Mouse (Mus musculus): ENCODE measurements around the gene 1700056E22Rik. TPM values are rescaled to one million over a fixed set of nuclear protein-coding genes. Genes with fewer than 3 reads are reported as not detected.

1700056E22Rik gene
- polyA plus RNA-seq, 1 experiment from 2014 or later = 0.50 TPM

DNA sequence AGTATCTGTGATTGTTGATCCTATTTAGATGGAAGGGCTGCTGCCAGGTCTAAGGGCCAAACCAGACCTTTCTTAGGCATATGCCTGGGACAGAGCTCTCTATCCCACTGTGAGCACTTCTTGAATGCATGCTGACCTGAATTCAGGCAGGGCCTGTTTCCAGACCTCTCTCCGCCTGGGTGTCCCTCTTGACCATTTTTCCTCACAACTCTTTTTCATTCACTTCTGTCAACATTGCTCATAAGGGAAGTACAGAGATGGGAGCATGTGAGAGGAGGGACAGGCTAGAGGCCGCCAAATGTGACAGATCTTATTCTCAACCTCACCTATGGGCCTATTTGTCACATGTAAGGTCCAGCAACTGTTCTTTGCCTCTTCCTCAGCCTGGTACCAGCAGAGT is 20.1 kb upstream of the 1700056E22Rik start:
- 77% methylated on average over 2 of the region's 2 CpGs for WGBS (ENCODE audit: insufficient replicate concordance)
- no peak overlapping the region for H3K27ac ChIP-seq (ENCODE audit: low read length)

DNA sequence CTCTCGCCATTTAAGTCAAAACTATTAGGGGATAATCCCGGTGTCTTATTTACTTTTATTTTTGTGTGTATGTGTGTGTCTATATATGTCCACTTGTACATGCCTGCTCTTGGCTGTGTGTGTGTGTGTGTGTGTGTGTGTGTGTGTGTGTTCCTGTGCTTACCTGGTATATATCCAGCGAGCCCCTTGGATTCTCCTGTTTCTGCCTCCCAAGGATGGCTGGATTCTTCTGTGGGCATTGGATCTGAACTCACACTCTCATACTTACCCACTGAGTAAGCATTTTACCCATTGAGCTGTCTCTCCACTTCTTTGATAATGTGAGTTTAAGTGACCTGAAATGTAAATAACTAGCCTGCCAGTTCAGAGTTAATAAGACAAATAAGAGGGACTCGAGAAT is 19.6 kb upstream of the 1700056E22Rik start:
- 65% methylated on average over 4 of the region's 4 CpGs for WGBS (ENCODE audit: insufficient replicate concordance)
- Histone ChIP-seq H3K4me1 (ENCODE audit: control insufficient read depth, low read depth, low read length) (peaks cover 15% of the 10 kb centered on the region), H3K27ac (ENCODE audit: low read length) (no peak overlapping the region; the same call in 1 of the 2 replicates)

More for the DNA sequence above, 20.1 kb upstream of the 1700056E22Rik start:
- H3K36me3 ChIP-seq (ENCODE audit: control insufficient read depth, insufficient read depth) = no peaks in the 10 kb centered on the region
- no peak overlapping the region for H3K4me3 ChIP-seq (ENCODE audit: low read depth, low read length)
- no peaks in the 10 kb centered on the region for H3K27me3 ChIP-seq (ENCODE audit: control insufficient read depth, insufficient read depth, low read depth, low read length)
- peaks cover 10% of the 10 kb centered on the region for H3K4me1 ChIP-seq (ENCODE audit: control insufficient read depth, low read depth, low read length)
- no peak for ATAC-seq (ENCODE audit: low read depth)
- H3K9ac ChIP-seq (ENCODE audit: low read depth, low read length) = no peak overlapping the region
- H3K9me3 ChIP-seq (replicated peaks; ENCODE audit: control insufficient read depth, low read length) = no peaks in the 10 kb centered on the region
- H3K4me2 ChIP-seq (ENCODE audit: low read depth, low read length) = no peak overlapping the region

DNA sequence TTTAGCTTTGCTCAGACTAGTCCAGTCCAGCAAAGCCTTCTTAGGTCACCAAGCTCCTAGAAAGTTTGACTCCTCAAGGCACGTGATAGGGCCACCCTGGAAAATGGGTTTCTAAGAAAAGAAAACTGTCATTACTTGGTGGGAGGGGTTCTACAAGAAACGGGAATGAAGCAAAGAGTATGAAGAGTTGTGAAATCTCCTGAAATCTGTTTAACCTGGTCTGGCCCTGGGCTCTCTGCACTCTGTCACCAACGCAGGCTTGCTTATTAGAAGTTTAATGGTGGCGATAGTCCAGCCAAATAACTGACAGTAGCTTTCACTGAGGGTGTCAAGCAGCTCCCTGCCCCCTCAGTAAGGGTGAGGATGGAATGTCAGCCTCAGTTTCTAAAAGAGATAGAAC is 19.0 kb upstream of the 1700056E22Rik start:
- 27% methylated on average over 4 of the region's 4 CpGs for WGBS (ENCODE audit: insufficient replicate concordance)
- no peak for ATAC-seq (ENCODE audit: low read depth)
- no peak overlapping the region for H3K9ac ChIP-seq (ENCODE audit: low read depth, low read length)
- H3K4me2 ChIP-seq (ENCODE audit: low read depth, low read length) = no peak overlapping the region
- no peaks in the 10 kb centered on the region for H3K36me3 ChIP-seq (ENCODE audit: control insufficient read depth, insufficient read depth)
- peaks cover 15% of the 10 kb centered on the region for H3K4me1 ChIP-seq (ENCODE audit: control insufficient read depth, low read depth, low read length)
- no peaks in the 10 kb centered on the region for H3K9me3 ChIP-seq (replicated peaks; ENCODE audit: control insufficient read depth, low read length)
- H3K4me3 ChIP-seq (ENCODE audit: low read depth, low read length) = no peak overlapping the region
- H3K27ac ChIP-seq (ENCODE audit: low read length) = peak overlapping the region; percentile 29; the same call in 1 of the 2 replicates
- H3K27me3 ChIP-seq (ENCODE audit: control insufficient read depth, insufficient read depth, low read depth, low read length) = no peaks in the 10 kb centered on the region

More for the DNA sequence above, 19.6 kb upstream of the 1700056E22Rik start:
- no peak overlapping the region for H3K4me3 ChIP-seq (ENCODE audit: low read depth, low read length)
- ATAC-seq (ENCODE audit: low read depth) = no peak
- no peak overlapping the region for H3K9ac ChIP-seq (ENCODE audit: low read depth, low read length)
- H3K9me3 ChIP-seq (replicated peaks; ENCODE audit: control insufficient read depth, low read length) = no peaks in the 10 kb centered on the region
- no peaks in the 10 kb centered on the region for H3K27me3 ChIP-seq (ENCODE audit: control insufficient read depth, insufficient read depth, low read depth, low read length)
- H3K36me3 ChIP-seq (ENCODE audit: control insufficient read depth, insufficient read depth) = no peaks in the 10 kb centered on the region
- no peak overlapping the region for H3K4me2 ChIP-seq (ENCODE audit: low read depth, low read length)

DNA sequence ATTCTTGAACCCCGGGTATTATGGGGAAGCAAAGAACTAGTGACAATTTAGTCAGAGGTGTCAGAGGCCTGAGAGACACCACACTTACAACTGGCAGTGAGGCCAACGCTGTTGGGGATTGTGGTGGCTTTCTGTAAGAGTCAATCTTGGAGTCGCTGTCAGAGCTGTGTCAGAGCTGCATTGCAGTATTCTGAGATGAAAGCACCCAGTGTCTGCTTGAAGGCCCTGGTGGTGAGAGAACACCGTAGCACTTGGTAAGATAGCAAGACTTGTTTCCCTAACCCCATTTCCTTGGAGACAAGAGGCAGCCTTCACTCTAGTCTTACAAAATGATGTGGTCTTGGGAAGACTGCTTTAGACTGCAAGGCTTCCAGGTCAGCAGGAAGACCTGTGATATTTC is 18.2 kb upstream of the 1700056E22Rik start:
- Histone ChIP-seq H3K4me3 (ENCODE audit: low read depth, low read length) (no peak overlapping the region), H3K4me2 (ENCODE audit: low read depth, low read length) (no peak overlapping the region), H3K27me3 (ENCODE audit: control insufficient read depth, insufficient read depth, low read depth, low read length) (no peaks in the 10 kb centered on the region), H3K27ac (ENCODE audit: low read length) (no peak overlapping the region), H3K9me3 (replicated peaks; ENCODE audit: control insufficient read depth, low read length) (no peaks in the 10 kb centered on the region), H3K36me3 (ENCODE audit: control insufficient read depth, insufficient read depth) (no peaks in the 10 kb centered on the region), H3K9ac (ENCODE audit: low read depth, low read length) (no peak overlapping the region), H3K4me1 (ENCODE audit: control insufficient read depth, low read depth, low read length) (peaks cover 15% of the 10 kb centered on the region)
- 52% methylated on average over 4 of the region's 4 CpGs for WGBS (ENCODE audit: insufficient replicate concordance)
- ATAC-seq (ENCODE audit: low read depth) = no peak

DNA sequence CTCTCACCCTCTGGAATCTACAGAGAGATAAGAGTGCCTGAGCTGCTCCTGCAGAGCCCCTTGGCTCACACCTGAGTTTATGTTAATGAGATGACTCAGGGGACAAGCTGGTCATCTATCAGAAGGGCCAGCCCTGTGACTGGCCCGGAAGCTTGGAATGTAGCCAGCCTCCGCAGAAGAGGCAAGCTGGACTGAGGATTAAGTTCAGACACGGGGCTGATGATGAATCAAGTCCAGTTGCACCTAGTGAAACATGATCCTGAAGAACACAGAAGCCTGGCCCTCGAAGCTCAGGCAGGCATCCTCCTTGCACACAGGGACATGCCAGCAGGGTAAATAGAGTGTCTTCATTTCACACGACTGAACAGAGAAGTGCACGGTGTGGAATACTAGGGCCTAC is 17.7 kb upstream of the 1700056E22Rik start:
- no peak overlapping the region for H3K27ac ChIP-seq (ENCODE audit: low read length)
- H3K4me2 ChIP-seq (ENCODE audit: low read depth, low read length) = no peak overlapping the region
- H3K9ac ChIP-seq (ENCODE audit: low read depth, low read length) = no peak overlapping the region
- no peaks in the 10 kb centered on the region for H3K27me3 ChIP-seq (ENCODE audit: control insufficient read depth, insufficient read depth, low read depth, low read length)
- H3K4me3 ChIP-seq (ENCODE audit: low read depth, low read length) = no peak overlapping the region
- no peaks in the 10 kb centered on the region for H3K36me3 ChIP-seq (ENCODE audit: control insufficient read depth, insufficient read depth)
- ATAC-seq (ENCODE audit: low read depth) = no peak
- peaks cover 15% of the 10 kb centered on the region for H3K4me1 ChIP-seq (ENCODE audit: control insufficient read depth, low read depth, low read length)
- 47% methylated on average over 6 of the region's 6 CpGs for WGBS (ENCODE audit: insufficient replicate concordance)
- no peaks in the 10 kb centered on the region for H3K9me3 ChIP-seq (replicated peaks; ENCODE audit: control insufficient read depth, low read length)

DNA sequence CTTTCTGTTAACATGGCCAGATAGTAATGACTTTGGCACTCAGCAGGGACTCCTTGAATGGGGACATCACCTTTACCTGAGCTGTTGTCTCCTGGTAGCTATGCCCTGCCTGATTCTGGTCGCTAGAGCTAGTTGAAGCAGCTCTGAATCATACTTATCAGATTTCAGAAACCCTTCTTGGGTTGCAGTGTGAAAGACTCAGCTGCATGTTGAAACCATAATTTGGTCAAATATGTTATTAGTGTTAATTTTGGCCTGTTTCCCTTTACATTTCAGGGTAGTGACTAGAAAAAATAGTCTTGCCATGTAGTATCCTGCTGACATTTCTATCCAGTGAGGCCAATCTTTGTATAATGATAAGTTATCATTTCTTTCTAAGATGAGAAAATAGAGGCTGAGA is 17.2 kb upstream of the 1700056E22Rik start:
- peaks cover 15% of the 10 kb centered on the region for H3K4me1 ChIP-seq (ENCODE audit: control insufficient read depth, low read depth, low read length)
- no peak for ATAC-seq (ENCODE audit: low read depth)
- 64% methylated on average over 1 of the region's 1 CpGs for WGBS (ENCODE audit: insufficient replicate concordance)
- H3K36me3 ChIP-seq (ENCODE audit: control insufficient read depth, insufficient read depth) = no peaks in the 10 kb centered on the region
- H3K9me3 ChIP-seq (replicated peaks; ENCODE audit: control insufficient read depth, low read length) = no peaks in the 10 kb centered on the region
- H3K27me3 ChIP-seq (ENCODE audit: control insufficient read depth, insufficient read depth, low read depth, low read length) = no peaks in the 10 kb centered on the region
- H3K27ac ChIP-seq (ENCODE audit: low read length) = no peak overlapping the region
- no peak overlapping the region for H3K4me3 ChIP-seq (ENCODE audit: low read depth, low read length)
- no peak overlapping the region for H3K9ac ChIP-seq (ENCODE audit: low read depth, low read length)
- no peak overlapping the region for H3K4me2 ChIP-seq (ENCODE audit: low read depth, low read length)

DNA sequence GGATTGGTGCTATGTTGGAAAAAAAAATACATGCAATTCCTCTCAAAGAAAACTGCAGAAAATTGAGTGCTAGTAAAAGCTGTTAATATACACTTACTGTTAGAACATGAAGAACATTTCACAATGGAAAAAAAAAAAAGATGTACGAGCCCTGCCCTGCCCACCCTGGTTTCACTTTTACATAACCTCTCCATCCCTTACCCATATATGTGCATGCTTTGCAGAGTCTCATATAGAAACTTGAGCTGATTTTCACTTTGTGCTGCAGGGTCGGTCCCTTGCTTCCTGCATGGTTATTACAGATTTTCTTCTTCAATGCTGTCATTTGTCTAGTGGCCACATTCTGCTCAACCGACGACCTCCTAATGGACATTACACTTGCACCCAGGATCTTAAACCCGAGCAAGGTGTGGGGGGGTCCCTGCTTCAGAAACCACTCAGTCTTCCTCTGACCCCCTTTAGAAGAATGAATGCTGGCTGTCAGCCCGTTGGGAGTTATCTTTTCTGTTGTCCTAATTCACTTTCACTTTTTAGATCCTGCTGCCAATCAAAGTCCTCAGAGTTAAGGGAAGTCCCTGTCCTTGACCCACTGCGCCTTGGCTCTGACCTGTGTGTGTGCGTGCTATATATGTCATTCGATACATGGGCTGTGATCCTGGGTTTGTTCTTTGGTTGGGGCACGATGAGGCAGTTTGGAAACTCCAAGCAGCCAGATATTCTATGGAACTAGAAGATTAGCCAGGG is 14.7 kb upstream of the 1700056E22Rik start:
- WGBS (ENCODE audit: insufficient replicate concordance) = 39% methylated on average over 10 of the region's 10 CpGs
- 0 out of 2 replicates have a peak, but pooled peaks have one; percentile 22 for ATAC-seq (ENCODE audit: low read depth)
- Histone ChIP-seq H3K4me2 (ENCODE audit: low read depth, low read length) (peak overlapping the region; percentile 2; the same call in 1 of the 2 replicates), H3K4me3 (ENCODE audit: low read depth, low read length) (no peak overlapping the region), H3K27me3 (ENCODE audit: control insufficient read depth, insufficient read depth, low read depth, low read length) (no peaks in the 10 kb centered on the region), H3K27ac (ENCODE audit: low read length) (no peak overlapping the region), H3K9ac (ENCODE audit: low read depth, low read length) (no peak overlapping the region), H3K9me3 (replicated peaks; ENCODE audit: control insufficient read depth, low read length) (no peaks in the 10 kb centered on the region), H3K4me1 (ENCODE audit: control insufficient read depth, low read depth, low read length) (peaks cover 15% of the 10 kb centered on the region), H3K36me3 (ENCODE audit: control insufficient read depth, insufficient read depth) (no peaks in the 10 kb centered on the region)

DNA sequence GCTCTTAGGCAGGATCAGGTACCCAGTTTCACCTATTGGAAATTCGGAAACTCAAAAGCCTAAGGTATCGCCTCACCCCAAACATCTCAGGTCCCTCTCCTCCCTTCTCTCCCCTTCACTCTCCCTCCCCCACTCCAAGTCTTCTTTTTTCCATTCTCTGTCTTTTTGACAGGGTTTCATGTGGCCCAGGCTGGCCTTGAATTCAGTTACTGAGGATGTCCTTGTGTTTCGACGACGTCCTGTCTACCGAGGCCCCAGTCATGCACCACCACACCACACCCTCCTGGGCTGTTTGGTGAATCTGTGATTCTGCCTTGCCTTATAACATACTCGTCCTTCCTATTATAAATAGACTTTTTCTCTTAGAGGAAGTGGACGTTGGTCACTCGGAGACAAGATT is 13.7 kb upstream of the 1700056E22Rik start:
- no peak for ATAC-seq (ENCODE audit: low read depth)
- H3K27me3 ChIP-seq (ENCODE audit: control insufficient read depth, insufficient read depth, low read depth, low read length) = no peaks in the 10 kb centered on the region
- 72% methylated on average over 9 of the region's 9 CpGs for WGBS (ENCODE audit: insufficient replicate concordance)

DNA sequence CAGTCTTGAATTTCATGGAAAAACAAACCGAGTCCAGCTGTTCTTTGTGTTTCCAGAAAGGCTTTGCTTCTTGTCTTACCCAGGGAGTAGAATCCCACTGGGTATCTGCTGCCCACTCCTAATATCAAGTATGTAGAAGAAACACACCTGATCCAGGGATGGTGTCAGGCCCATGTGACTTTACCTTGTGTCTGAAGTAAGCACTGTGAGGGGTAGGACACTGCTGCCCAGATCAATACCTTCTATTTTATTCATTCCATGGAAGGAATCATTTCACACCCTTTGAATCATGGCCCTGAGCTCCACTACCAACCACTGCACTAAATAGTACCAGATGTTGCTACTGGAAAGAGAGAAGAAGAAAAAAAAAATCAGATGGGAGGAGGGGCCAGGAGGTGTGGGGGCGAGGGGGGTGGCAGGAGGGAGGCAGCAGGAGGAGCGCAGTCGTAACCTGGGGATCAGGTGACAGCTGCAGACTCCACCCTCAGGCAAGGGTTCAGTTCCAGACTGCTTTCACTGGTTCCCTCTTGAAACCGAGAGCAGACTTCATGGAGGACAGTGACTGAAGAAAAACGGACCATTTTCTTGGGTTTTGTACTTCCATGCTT is 12.1 kb upstream of the 1700056E22Rik start:
- Histone ChIP-seq H3K4me1 (ENCODE audit: control insufficient read depth, low read depth, low read length) (peaks cover 5% of the 10 kb centered on the region; the same call in 1 of the 2 replicates), H3K36me3 (ENCODE audit: control insufficient read depth, insufficient read depth) (no peaks in the 10 kb centered on the region), H3K9me3 (replicated peaks; ENCODE audit: control insufficient read depth, low read length) (no peaks in the 10 kb centered on the region), H3K9ac (ENCODE audit: low read depth, low read length) (no peak overlapping the region), H3K4me2 (ENCODE audit: low read depth, low read length) (no peak overlapping the region), H3K4me3 (ENCODE audit: low read depth, low read length) (no peak overlapping the region), H3K27me3 (ENCODE audit: control insufficient read depth, insufficient read depth, low read depth, low read length) (no peaks in the 10 kb centered on the region), H3K27ac (ENCODE audit: low read length) (no peak overlapping the region)
- no peak for ATAC-seq (ENCODE audit: low read depth)
- 56% methylated on average over 6 of the region's 6 CpGs for WGBS (ENCODE audit: insufficient replicate concordance)

More for the DNA sequence above, 13.7 kb upstream of the 1700056E22Rik start:
- H3K9ac ChIP-seq (ENCODE audit: low read depth, low read length) = no peak overlapping the region
- no peak overlapping the region for H3K4me3 ChIP-seq (ENCODE audit: low read depth, low read length)
- no peaks in the 10 kb centered on the region for H3K36me3 ChIP-seq (ENCODE audit: control insufficient read depth, insufficient read depth)
- H3K4me1 ChIP-seq (ENCODE audit: control insufficient read depth, low read depth, low read length) = peaks cover 12% of the 10 kb centered on the region
- H3K4me2 ChIP-seq (ENCODE audit: low read depth, low read length) = no peak overlapping the region
- no peaks in the 10 kb centered on the region for H3K9me3 ChIP-seq (replicated peaks; ENCODE audit: control insufficient read depth, low read length)
- H3K27ac ChIP-seq (ENCODE audit: low read length) = no peak overlapping the region

All from liver, embryonic 16.5 days (tissue).